Mouse (Mus musculus): Measurements from ENCODE around the gene Fam213a. TPM values are rescaled to one million over a fixed set of nuclear protein-coding genes. Genes with fewer than 3 reads are reported as not detected.

Fam213a gene
- polyA plus RNA-seq, 1 experiment, result 7.3 TPM

DNA sequence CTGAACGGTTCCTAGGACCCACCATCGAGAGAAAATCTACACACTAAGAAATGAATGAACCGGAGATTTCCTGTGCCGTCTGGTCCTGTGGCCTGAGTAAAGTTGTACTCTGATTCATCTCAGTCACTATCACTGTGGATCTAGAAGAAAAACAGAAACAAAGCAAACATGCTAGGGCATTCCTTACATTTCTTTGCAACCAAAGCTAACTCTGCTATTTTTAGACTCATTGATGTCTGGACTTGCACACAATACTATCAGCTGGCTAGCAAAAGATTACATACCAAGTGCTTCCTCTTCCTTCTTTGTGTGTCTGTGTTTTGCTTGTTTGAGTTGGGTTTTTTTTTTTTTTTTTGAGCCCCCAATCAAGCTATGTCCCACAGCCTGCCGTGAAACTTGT lies 3.9 kb upstream of the Fam213a start:
- no peak for DNase-seq
- TF ChIP-seq CTCF (IDR thresholded peaks at IDR 0.05; ENCODE audit: borderline replicate concordance, control insufficient read depth, extremely low read depth, insufficient read depth, low read length, poor library complexity) (no peak), POLR2A (IDR thresholded peaks at IDR 0.05; ENCODE audit: control insufficient read depth, extremely low read depth, insufficient read depth, low read length, poor library complexity) (no peak)
- Histone ChIP-seq H3K4me1 (replicated peaks; ENCODE audit: control insufficient read depth, insufficient read depth, low read length) (peaks cover 10% of the 10 kb centered on the region), H3K4me3 (ENCODE audit: control insufficient read depth, insufficient read depth, low read length) (no peak overlapping the region), H3K27me3 (ENCODE audit: control insufficient read depth, insufficient read depth, low read length) (no peaks in the 10 kb centered on the region), H3K36me3 (ENCODE audit: control insufficient read depth, insufficient read depth, low read length) (no peaks in the 10 kb centered on the region), H3K27ac (ENCODE audit: control insufficient read depth, insufficient read depth, low read length) (no peak overlapping the region)
- WGBS, result 15% methylated on average over 5 of the region's 5 CpGs

GRCm38 (mm10) chr14:41014701-41015240 lies 1.2 kb upstream of the Fam213a start:
- 70% methylated on average over 5 of the region's 5 CpGs for WGBS
- Histone ChIP-seq H3K36me3 (ENCODE audit: control insufficient read depth, insufficient read depth, low read length) (no peaks in the 10 kb centered on the region), H3K4me1 (replicated peaks; ENCODE audit: control insufficient read depth, insufficient read depth, low read length) (peaks cover 10% of the 10 kb centered on the region), H3K27me3 (ENCODE audit: control insufficient read depth, insufficient read depth, low read length) (no peaks in the 10 kb centered on the region), H3K4me3 (ENCODE audit: control insufficient read depth, insufficient read depth, low read length) (no peak overlapping the region), H3K27ac (ENCODE audit: control insufficient read depth, insufficient read depth, low read length) (no peak overlapping the region)
- TF ChIP-seq POLR2A (IDR thresholded peaks at IDR 0.05; ENCODE audit: control insufficient read depth, extremely low read depth, insufficient read depth, low read length, poor library complexity) (no peak), CTCF (IDR thresholded peaks at IDR 0.05; ENCODE audit: borderline replicate concordance, control insufficient read depth, extremely low read depth, insufficient read depth, low read length, poor library complexity) (no peak)
- DNase-seq, result no peak

DNA sequence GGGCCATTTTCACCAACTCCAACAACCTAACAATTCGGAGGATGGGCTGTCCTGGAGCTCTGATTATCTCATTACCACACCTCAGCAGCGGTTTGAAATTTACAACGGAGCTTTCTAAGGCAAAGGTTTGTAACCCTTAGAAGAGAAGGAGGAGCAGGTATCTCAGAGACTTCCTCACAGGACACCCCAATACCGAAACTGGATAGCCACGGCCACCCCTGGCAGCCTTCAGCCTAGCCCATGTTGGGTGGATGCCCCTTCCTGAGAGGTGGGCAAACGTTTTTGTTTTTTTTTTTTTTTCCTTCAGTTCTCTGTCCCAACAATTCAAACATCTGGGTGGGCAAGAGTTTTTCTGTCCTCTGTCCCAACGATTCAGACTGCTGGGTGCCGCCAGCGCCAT lies 445 bp downstream of the Fam213a start:
- H3K27me3 ChIP-seq (ENCODE audit: control insufficient read depth, insufficient read depth, low read length), result no peaks in the 10 kb centered on the region
- no peaks in the 10 kb centered on the region for H3K36me3 ChIP-seq (ENCODE audit: control insufficient read depth, insufficient read depth, low read length)
- 16% methylated on average over 9 of the region's 9 CpGs for WGBS
- no peak for DNase-seq
- H3K4me1 ChIP-seq (replicated peaks; ENCODE audit: control insufficient read depth, insufficient read depth, low read length), result peaks cover 10% of the 10 kb centered on the region
- H3K4me3 ChIP-seq (ENCODE audit: control insufficient read depth, insufficient read depth, low read length), result peak overlapping the region; percentile 56
- H3K27ac ChIP-seq (ENCODE audit: control insufficient read depth, insufficient read depth, low read length), result no peak overlapping the region
- TF ChIP-seq POLR2A (IDR thresholded peaks at IDR 0.05; ENCODE audit: control insufficient read depth, extremely low read depth, insufficient read depth, low read length, poor library complexity) (no peak), CTCF (IDR thresholded peaks at IDR 0.05; ENCODE audit: borderline replicate concordance, control insufficient read depth, extremely low read depth, insufficient read depth, low read length, poor library complexity) (no peak)

- H3K36me3 ChIP-seq (ENCODE audit: control insufficient read depth, insufficient read depth, low read length), result no peaks in the 10 kb centered on the region
- no peak for TF ChIP-seq CTCF (IDR thresholded peaks at IDR 0.05; ENCODE audit: borderline replicate concordance, control insufficient read depth, extremely low read depth, insufficient read depth, low read length, poor library complexity)
- no peak for TF ChIP-seq POLR2A (IDR thresholded peaks at IDR 0.05; ENCODE audit: control insufficient read depth, extremely low read depth, insufficient read depth, low read length, poor library complexity)
- 95% methylated on average over 3 of the region's 3 CpGs for WGBS
- H3K27ac ChIP-seq (ENCODE audit: control insufficient read depth, insufficient read depth, low read length), result no peak overlapping the region
- H3K4me3 ChIP-seq (ENCODE audit: control insufficient read depth, insufficient read depth, low read length), result no peak overlapping the region
- H3K4me1 ChIP-seq (replicated peaks; ENCODE audit: control insufficient read depth, insufficient read depth, low read length), result peaks cover 10% of the 10 kb centered on the region
- DNase-seq, result no peak
- no peaks in the 10 kb centered on the region for H3K27me3 ChIP-seq (ENCODE audit: control insufficient read depth, insufficient read depth, low read length)
These were observed 1.7 kb downstream of the Fam213a start for GRCm38 (mm10) chr14:41011916-41012315.

GRCm38 (mm10) chr14:41008138-41008537 lies 5.5 kb downstream of the Fam213a start:
- H3K36me3 ChIP-seq (ENCODE audit: control insufficient read depth, insufficient read depth, low read length), result no peaks in the 10 kb centered on the region
- 88% methylated on average over 2 of the region's 2 CpGs for WGBS
- no peak overlapping the region for H3K27ac ChIP-seq (ENCODE audit: control insufficient read depth, insufficient read depth, low read length)
- peaks cover 3% of the 10 kb centered on the region for H3K4me1 ChIP-seq (replicated peaks; ENCODE audit: control insufficient read depth, insufficient read depth, low read length)
- TF ChIP-seq POLR2A (IDR thresholded peaks at IDR 0.05; ENCODE audit: control insufficient read depth, extremely low read depth, insufficient read depth, low read length, poor library complexity), result no peak
- no peak for TF ChIP-seq CTCF (IDR thresholded peaks at IDR 0.05; ENCODE audit: borderline replicate concordance, control insufficient read depth, extremely low read depth, insufficient read depth, low read length, poor library complexity)
- H3K27me3 ChIP-seq (ENCODE audit: control insufficient read depth, insufficient read depth, low read length), result no peaks in the 10 kb centered on the region
- DNase-seq, result no peak
- H3K4me3 ChIP-seq (ENCODE audit: control insufficient read depth, insufficient read depth, low read length), result no peak overlapping the region

GRCm38 (mm10) chr14:41007641-41008040 lies 5.9 kb downstream of the Fam213a start:
- Histone ChIP-seq H3K27me3 (ENCODE audit: control insufficient read depth, insufficient read depth, low read length) (no peaks in the 10 kb centered on the region), H3K4me3 (ENCODE audit: control insufficient read depth, insufficient read depth, low read length) (no peak overlapping the region), H3K36me3 (ENCODE audit: control insufficient read depth, insufficient read depth, low read length) (no peaks in the 10 kb centered on the region), H3K27ac (ENCODE audit: control insufficient read depth, insufficient read depth, low read length) (no peak overlapping the region), H3K4me1 (replicated peaks; ENCODE audit: control insufficient read depth, insufficient read depth, low read length) (no peaks in the 10 kb centered on the region)
- no peak for TF ChIP-seq CTCF (IDR thresholded peaks at IDR 0.05; ENCODE audit: borderline replicate concordance, control insufficient read depth, extremely low read depth, insufficient read depth, low read length, poor library complexity)
- no peak for TF ChIP-seq POLR2A (IDR thresholded peaks at IDR 0.05; ENCODE audit: control insufficient read depth, extremely low read depth, insufficient read depth, low read length, poor library complexity)
- DNase-seq, result no peak
- 89% methylated on average over 5 of the region's 5 CpGs for WGBS

GRCm38 (mm10) chr14:41006899-41007298 lies 6.7 kb downstream of the Fam213a start:
- no peak overlapping the region for H3K27ac ChIP-seq (ENCODE audit: control insufficient read depth, insufficient read depth, low read length)
- DNase-seq, result no peak
- H3K27me3 ChIP-seq (ENCODE audit: control insufficient read depth, insufficient read depth, low read length), result no peaks in the 10 kb centered on the region
- no peaks in the 10 kb centered on the region for H3K4me1 ChIP-seq (replicated peaks; ENCODE audit: control insufficient read depth, insufficient read depth, low read length)
- TF ChIP-seq POLR2A (IDR thresholded peaks at IDR 0.05; ENCODE audit: control insufficient read depth, extremely low read depth, insufficient read depth, low read length, poor library complexity) (no peak), CTCF (IDR thresholded peaks at IDR 0.05; ENCODE audit: borderline replicate concordance, control insufficient read depth, extremely low read depth, insufficient read depth, low read length, poor library complexity) (no peak)
- H3K4me3 ChIP-seq (ENCODE audit: control insufficient read depth, insufficient read depth, low read length), result no peak overlapping the region
- no peaks in the 10 kb centered on the region for H3K36me3 ChIP-seq (ENCODE audit: control insufficient read depth, insufficient read depth, low read length)
- 91% methylated on average over 3 of the region's 3 CpGs for whole genome bisulfite sequencing
